Mouse (Mus musculus) midbrain, embryonic 11.5 days (tissue): ENCODE measurements around the gene Aars2. TPM values are rescaled to one million over a fixed set of nuclear protein-coding genes. Genes with fewer than 3 reads are reported as not detected.

Source experiments
- ATAC-seq: fragments of 200-750 bp; cut with Nextera tagmentation; 2 replicates; pipeline ENCODE4 v1.8.0; 2017; ENCODE audit warnings: moderate TSS enrichment, moderate library complexity; ENCODE audit not compliant: low FRiP score
- DNase-seq: peaks from one replicate; pipeline ENCODE4 v3.0.0; 2015; ENCODE audit warnings: low spot score; ENCODE audit errors: missing footprints
- H3K27ac ChIP-seq: fragments of 300-500 bp; sonication (generic); 2 replicates; pipeline ENCODE4 v1.5.1; 2014; ENCODE audit warnings: low read depth, low read length
- H3K27me3 ChIP-seq: fragments of 300-500 bp; sonication (generic); 2 replicates; pipeline ENCODE4 v1.6.1; 2014; ENCODE audit warnings: mild to moderate bottlenecking, low read length, moderate library complexity, mixed read lengths; ENCODE audit not compliant: control insufficient read depth, insufficient read depth
- H3K36me3 ChIP-seq: fragments of 300-500 bp; sonication (generic); 2 replicates; pipeline ENCODE4 v1.6.1; 2014; ENCODE audit warnings: mild to moderate bottlenecking, low read length, moderate library complexity, mixed read lengths; ENCODE audit not compliant: control insufficient read depth, insufficient read depth
- H3K4me1 ChIP-seq: fragments of 300-500 bp; sonication (generic); 2 replicates; pipeline ENCODE4 v1.6.1; 2014; ENCODE audit warnings: low read length; ENCODE audit not compliant: control insufficient read depth, insufficient read depth
- H3K4me2 ChIP-seq: fragments of 300-500 bp; sonication (generic); 2 replicates; pipeline ENCODE4 v1.6.1; 2014; ENCODE audit warnings: mild to moderate bottlenecking, moderate library complexity
- H3K4me3 ChIP-seq: fragments of 300-500 bp; sonication (generic); 2 replicates; pipeline ENCODE4 v1.5.1; 2014; ENCODE audit warnings: low read depth, low read length
- H3K9ac ChIP-seq: fragments of 300-500 bp; sonication (generic); 2 replicates; pipeline ENCODE4 v1.6.1; 2014; ENCODE audit warnings: low read length
- H3K9me3 ChIP-seq: fragments of 300-500 bp; sonication (generic); 2 replicates; pipeline ENCODE4 v1.6.1; 2016; ENCODE audit warnings: low read length; ENCODE audit not compliant: control insufficient read depth
- WGBS: fragments of 180-500 bp; shearing (Covaris S2); extraction: QIAGEN DNeasy Blood & Tissue Kit; methylation state at CpG from one replicate; pipeline ENCODE4 v1.1.7; 2014; 5-methylcytosine and 5-hydroxymethylcytosine counted together
- polyA plus RNA-seq: library from polyadenylated mRNA; unstranded; fragments of >200 nt; fragmentation: Nextera tagmentation; extraction: Ambion mirVana; gene quantifications from 2 replicates; pipeline ENCODE4 v1.2.1, GENCODE M21; 2014

The Aars2 gene
- polyA plus RNA-seq, 1 experiment from 2014 or later, result 18.1 TPM

DNA sequence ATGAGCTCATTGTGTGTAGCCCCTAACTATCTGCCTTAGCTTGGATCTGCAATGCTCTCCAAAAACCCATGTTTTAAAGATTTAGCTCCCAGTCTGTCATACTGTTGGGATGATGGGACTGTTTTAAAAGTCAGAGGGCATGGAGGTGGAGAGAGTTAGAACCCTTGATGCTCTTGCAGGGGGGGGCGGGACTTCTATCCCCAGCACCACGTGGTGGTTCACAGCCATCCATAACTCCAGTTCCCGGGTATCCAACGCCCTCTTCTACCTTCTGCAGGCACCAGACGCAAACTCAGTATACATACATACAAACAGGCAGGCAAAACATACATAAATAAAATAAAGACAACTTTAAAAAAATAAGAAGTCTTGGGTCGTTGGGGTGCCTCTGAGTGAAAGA, 33.0 kb upstream of the Aars2 start:
- Histone ChIP-seq H3K36me3 (no peaks in the 10 kb centered on the region), H3K9ac (no peak overlapping the region), H3K4me1 (peaks cover 4% of the 10 kb centered on the region; the same call in 1 of the 2 replicates), H3K27me3 (peaks cover 5% of the 10 kb centered on the region; the same call in 1 of the 2 replicates), H3K4me3 (no peak overlapping the region), H3K4me2 (no peak overlapping the region), H3K9me3 (no peaks in the 10 kb centered on the region), H3K27ac (no peak overlapping the region)
- WGBS, result 75% methylated on average over 6 of the region's 6 CpGs
- ATAC-seq, result no peak
- no peak for DNase-seq

DNA sequence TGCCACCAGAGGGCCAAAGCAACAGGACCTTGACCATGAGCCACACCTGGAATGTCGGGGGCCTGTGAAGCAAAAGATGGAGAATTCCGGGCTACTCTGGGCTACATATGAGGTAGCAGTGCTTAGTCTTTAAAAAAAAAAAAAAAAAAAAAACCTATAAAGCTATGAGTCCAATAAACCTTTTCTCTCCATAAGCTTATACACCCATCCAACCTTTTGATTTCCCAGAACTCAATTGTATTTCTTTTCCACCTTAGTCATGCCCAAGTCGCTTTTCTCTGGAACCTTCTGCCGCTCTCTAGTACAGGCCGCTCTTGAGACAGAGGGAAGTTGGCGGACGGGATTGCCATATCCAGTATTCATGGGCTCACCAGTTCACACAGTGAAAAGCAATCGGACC, 32.5 kb upstream of the Aars2 start:
- H3K9ac ChIP-seq, result no peak overlapping the region; the same call in 1 of the 2 replicates

DNA sequence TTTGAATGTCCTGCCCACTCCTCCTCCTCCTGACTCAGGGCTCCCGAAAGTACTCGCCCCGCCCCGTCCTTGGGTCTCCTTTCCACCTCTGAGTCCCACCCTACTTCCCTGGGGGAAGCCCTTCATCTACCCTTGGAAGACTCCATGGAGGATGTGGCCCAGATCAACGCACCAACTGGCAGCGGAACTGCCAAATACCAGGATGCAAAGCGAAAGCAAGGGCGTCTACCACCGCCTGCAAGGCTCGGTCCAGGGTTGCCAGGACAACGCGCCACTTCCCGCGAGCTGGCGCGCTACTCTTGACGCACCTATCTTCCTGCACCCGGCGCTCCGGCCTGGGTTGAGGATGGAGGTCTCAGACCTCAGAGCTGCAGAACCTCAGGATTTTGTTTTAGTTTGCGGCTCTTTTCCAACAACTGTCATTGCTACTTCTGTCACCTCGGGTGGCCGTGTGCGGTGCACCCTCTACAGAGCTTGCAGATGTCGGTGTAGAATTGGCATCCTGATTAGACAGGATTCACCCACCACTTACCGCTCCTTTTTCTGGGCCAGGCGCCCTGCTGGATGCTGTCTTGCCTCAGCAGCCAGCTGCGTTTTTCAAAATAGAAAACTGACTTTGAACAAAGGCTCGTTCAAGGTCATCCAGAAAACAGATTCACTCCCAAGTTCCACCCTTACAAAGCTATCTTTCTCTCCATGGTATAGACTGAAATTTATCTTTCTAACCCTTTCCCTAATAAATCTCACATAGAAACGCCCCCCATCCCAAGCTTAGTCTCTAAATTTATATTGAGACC, 31.8 kb upstream of the Aars2 start, which contains the start of gene Spats1:
Gene Spats1 (minus strand): TSS at position 747 of the 797 bp plus-strand sequence.
- Histone ChIP-seq H3K9me3 (no peaks in the 10 kb centered on the region), H3K36me3 (no peaks in the 10 kb centered on the region), H3K27ac (no peak within 1 kb of the TSS), H3K4me1 (peaks cover 4% of the 10 kb centered on the region; the same call in 1 of the 2 replicates), H3K4me2 (peak within 1 kb of the TSS; percentile 61), H3K27me3 (peaks cover 5% of the 10 kb centered on the region; the same call in 1 of the 2 replicates), H3K4me3 (peak within 1 kb of the TSS; percentile 30), H3K9ac (peak within 1 kb of the TSS; percentile 58)
- peak; percentile 83 for ATAC-seq
- 7% methylated on average over 30 of the region's 30 CpGs for WGBS
- DNase-seq, result peak; percentile 92

More for the DNA sequence above, 32.5 kb upstream of the Aars2 start:
- H3K4me3 ChIP-seq, result peak overlapping the region; percentile 30; the same call in 1 of the 2 replicates
- H3K27ac ChIP-seq, result no peak overlapping the region
- no peaks in the 10 kb centered on the region for H3K36me3 ChIP-seq
- peaks cover 4% of the 10 kb centered on the region; the same call in 1 of the 2 replicates for H3K4me1 ChIP-seq
- WGBS, result 76% methylated on average over 8 of the region's 8 CpGs
- ATAC-seq (peak; percentile 28; the same call in 1 of the 2 replicates), DNase-seq (no peak)
- peaks cover 5% of the 10 kb centered on the region; the same call in 1 of the 2 replicates for H3K27me3 ChIP-seq
- no peaks in the 10 kb centered on the region for H3K9me3 ChIP-seq
- H3K4me2 ChIP-seq, result peak overlapping the region; percentile 61

DNA sequence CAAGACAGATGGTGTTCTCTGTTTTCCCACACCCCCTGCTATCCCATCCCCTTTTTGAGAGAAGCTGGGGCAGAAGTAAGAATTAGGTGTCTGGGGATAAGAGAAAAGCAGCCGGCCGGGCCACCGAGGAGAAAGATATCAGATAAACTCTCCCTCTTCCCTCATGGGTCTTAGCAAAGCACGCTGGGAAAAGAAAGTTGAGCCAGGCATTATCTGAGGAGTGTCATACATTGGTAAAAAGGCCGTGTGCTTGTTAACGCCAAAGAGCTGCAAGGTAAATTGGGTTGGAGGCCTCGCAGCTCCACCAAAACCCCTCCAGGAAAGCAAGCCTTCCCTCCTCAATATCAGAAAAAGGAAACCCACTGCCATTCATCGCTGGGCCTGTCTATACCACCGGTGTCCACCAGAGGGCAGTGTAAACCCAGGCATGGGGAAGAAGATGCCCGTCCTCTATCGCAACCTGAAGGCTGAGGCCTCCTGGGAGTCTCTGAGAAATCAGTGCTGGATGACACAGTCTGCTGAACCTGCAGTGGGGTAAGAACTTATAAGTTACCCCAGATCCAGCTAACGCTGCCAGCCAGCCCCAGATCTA, 28.3 kb upstream of the Aars2 start:
- Histone ChIP-seq H3K9ac (no peak overlapping the region), H3K4me2 (no peak overlapping the region), H3K27ac (no peak overlapping the region), H3K4me3 (no peak overlapping the region), H3K27me3 (peaks cover 5% of the 10 kb centered on the region; the same call in 1 of the 2 replicates), H3K9me3 (no peaks in the 10 kb centered on the region; the same call in 1 of the 2 replicates), H3K36me3 (no peaks in the 10 kb centered on the region), H3K4me1 (peaks cover 4% of the 10 kb centered on the region; the same call in 1 of the 2 replicates)
- 21% methylated on average over 12 of the region's 12 CpGs for WGBS
- DNase-seq (peak; percentile 98), ATAC-seq (peak; percentile 51; the same call in 1 of the 2 replicates)

DNA sequence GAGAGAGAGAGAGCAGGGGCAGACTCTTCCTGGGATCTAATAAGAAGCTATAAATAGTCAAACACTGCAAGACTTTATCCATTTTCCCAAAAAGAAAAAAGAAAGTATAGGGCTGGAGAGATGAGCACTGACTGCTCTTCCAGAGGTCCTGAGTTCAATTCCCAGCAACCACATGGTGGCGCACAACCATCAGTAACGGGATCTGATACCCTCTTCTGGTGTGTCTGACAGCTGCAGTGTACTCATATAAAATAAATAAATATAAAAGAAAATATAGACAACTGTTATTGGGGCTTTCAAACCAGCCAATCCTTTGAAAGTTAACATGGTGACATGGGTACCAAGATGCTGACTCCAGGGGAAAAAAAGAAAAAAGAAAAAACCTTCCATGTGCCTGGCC, 26.2 kb upstream of the Aars2 start:
- Histone ChIP-seq H3K27me3 (peaks cover 3% of the 10 kb centered on the region; the same call in 1 of the 2 replicates), H3K9me3 (no peaks in the 10 kb centered on the region; the same call in 1 of the 2 replicates), H3K9ac (no peak overlapping the region), H3K4me1 (no peaks in the 10 kb centered on the region), H3K4me2 (no peak overlapping the region), H3K27ac (no peak overlapping the region), H3K4me3 (no peak overlapping the region), H3K36me3 (no peaks in the 10 kb centered on the region)
- no peak for DNase-seq
- no peak for ATAC-seq
- WGBS, result 45% methylated on average over 2 of the region's 2 CpGs

DNA sequence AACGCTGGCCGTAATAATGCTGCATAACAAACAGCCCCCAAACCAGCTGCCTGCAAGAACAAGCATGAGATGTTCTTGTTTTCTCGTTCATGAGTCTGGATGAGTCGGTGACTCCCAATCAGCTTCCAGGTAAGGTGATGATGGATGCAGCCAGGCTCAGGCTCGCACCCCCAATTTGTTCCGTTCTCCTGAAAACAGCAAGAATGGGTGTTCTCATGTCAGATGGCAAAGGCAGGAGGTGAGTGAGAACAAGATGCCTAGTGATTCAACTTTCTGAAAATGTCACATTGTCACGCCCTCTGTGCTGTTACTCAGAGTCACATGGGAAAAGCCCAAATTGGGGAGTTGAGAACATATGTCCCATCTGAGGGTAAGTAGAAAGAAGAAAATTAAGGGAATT, 21.1 kb upstream of the Aars2 start:
- 87% methylated on average over 7 of the region's 7 CpGs for WGBS
- Histone ChIP-seq H3K27me3 (no peaks in the 10 kb centered on the region), H3K4me1 (no peaks in the 10 kb centered on the region), H3K9me3 (no peaks in the 10 kb centered on the region; the same call in 1 of the 2 replicates), H3K4me2 (no peak overlapping the region), H3K36me3 (no peaks in the 10 kb centered on the region), H3K9ac (no peak overlapping the region), H3K4me3 (no peak overlapping the region), H3K27ac (no peak overlapping the region)
- no peak for DNase-seq
- ATAC-seq, result no peak

DNA sequence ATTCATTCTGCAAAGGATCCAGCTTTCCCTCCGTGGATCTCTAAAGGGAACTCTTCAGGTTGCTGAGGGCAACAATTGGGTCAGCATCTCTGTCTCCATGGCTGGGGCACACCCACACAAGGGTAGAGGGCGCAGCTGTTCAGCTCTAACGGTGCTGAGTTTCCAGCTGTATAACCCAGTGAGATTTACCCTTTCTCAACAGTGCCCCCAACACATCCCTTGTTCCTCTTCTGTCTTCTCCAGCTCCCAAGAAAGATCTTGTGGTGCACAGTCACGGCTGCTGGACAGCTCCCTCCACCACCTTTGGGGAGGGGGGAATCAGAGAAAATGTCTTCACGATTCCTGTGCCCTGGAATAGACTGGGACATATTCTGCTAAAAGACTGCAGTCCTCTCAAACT, 19.4 kb upstream of the Aars2 start:
- H3K4me2 ChIP-seq, result no peak overlapping the region
- DNase-seq (no peak), ATAC-seq (no peak)
- H3K27me3 ChIP-seq, result no peaks in the 10 kb centered on the region
- no peaks in the 10 kb centered on the region for H3K36me3 ChIP-seq
- no peak overlapping the region for H3K4me3 ChIP-seq
- no peaks in the 10 kb centered on the region for H3K4me1 ChIP-seq
- H3K27ac ChIP-seq, result no peak overlapping the region
- WGBS, result 21% methylated on average over 5 of the region's 5 CpGs
- H3K9ac ChIP-seq, result no peak overlapping the region
- H3K9me3 ChIP-seq, result no peaks in the 10 kb centered on the region

DNA sequence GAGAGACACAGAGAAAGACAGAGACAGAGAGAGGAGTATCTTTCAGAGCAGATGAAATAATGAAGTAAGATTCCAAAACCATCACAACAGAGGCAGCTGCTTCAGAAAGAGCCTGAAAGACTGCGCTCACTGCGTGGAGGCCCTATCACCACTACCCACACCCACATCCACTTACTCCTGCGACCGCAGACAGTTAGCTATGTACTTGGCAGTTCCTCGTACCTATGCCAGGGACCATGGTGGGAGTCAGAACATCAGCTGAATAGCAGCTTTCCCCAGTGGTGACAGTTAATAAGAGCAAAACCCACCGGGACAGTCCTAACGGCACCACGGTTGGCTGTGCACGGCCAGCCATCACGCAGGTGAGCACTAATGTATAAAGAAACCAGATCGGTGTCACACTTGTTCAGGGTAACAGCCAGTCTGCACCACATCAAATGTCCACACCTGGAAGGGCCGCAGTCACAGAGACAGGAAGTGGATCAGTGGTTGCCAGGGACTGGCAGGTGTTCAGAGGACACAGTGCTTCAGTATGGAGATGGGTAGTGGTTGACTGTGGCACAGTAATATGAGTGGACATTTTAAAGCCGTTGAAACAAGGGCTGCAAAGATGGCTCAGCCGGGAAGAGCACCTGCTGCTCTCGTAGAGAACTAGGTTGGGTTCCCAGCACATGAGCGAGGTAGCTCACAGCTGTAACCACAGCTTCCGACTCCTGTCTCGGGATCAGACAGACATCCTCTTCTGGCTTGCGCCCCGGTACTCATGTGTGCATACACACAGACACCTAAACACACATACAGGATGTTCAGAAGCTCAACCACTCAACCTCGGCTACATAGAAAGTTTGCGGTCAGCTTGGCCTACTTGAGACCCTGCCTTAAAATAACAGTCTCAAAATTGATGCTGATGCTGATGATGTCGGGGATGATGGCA, 18.1 kb upstream of the Aars2 start:
- WGBS, result 87% methylated on average over 23 of the region's 23 CpGs
- Histone ChIP-seq H3K36me3 (no peaks in the 10 kb centered on the region), H3K9me3 (no peaks in the 10 kb centered on the region), H3K9ac (no peak overlapping the region), H3K4me2 (no peak overlapping the region), H3K27me3 (no peaks in the 10 kb centered on the region), H3K4me1 (no peaks in the 10 kb centered on the region), H3K4me3 (no peak overlapping the region), H3K27ac (no peak overlapping the region)
- DNase-seq, result no peak
- no peak for ATAC-seq
